Mouse (Mus musculus): ENCODE data around the gene Ly75.

The Ly75 gene

DNA sequence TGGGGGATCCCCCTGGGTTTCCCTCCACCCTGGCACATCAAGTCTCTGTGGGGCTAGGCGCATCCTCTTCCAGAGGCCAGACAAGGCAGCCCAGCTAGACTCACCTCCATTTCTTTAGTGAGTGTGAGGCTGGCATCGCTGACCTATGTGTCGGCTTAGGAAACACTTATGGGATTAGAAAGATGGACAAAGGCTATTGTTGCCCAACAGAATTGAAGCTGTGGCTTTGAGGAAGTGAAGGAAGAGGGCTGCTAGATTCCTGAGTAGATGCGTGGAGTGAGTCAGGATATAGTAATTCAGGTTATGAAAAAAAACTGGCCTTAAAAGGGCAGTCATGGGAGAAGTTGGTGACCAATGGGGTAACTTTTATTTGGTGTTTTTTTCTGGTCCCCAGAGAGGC lies 13.6 kb downstream of the Ly75 start:
- no peak for DNase-seq

DNA sequence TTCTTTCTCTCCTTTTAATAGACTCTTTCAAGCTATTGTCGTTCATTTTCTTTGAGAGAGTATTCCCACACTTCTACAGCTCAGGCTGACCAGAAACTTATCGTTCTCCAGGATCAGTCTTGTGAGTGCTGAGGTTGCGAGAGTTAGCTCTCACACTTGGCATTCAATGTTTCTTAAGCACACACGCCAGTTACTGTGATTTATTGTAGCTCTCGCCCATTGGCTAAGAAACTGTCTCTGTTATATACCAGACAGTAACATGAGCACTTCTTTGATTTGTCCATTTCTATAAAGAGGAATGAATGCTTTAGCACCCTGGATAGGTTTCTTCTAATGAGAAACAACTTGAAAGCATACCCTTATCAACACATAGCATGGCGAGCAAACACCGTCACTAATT lies 15.2 kb downstream of the Ly75 start:
- DNase-seq = no peak

DNA sequence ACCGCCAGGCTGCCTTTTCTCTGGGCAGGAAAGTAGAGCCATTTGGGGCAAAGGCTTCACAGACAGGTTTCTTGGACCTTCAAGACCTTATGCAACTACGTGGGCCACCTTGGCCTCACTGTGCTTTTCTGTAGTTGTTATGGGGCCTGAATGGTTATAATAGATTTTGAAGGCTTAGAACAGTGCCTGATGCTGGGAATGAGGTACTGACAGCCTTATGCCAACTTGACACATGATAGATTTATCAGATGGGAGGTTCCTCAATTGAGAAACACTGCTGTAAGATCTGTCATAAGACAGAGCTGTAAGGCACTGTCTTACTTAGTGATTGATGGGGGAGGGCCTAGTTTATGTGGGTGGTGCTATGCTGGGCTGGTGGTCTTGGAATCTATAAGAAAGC lies 15.9 kb downstream of the Ly75 start:
- no peak for DNase-seq

DNA sequence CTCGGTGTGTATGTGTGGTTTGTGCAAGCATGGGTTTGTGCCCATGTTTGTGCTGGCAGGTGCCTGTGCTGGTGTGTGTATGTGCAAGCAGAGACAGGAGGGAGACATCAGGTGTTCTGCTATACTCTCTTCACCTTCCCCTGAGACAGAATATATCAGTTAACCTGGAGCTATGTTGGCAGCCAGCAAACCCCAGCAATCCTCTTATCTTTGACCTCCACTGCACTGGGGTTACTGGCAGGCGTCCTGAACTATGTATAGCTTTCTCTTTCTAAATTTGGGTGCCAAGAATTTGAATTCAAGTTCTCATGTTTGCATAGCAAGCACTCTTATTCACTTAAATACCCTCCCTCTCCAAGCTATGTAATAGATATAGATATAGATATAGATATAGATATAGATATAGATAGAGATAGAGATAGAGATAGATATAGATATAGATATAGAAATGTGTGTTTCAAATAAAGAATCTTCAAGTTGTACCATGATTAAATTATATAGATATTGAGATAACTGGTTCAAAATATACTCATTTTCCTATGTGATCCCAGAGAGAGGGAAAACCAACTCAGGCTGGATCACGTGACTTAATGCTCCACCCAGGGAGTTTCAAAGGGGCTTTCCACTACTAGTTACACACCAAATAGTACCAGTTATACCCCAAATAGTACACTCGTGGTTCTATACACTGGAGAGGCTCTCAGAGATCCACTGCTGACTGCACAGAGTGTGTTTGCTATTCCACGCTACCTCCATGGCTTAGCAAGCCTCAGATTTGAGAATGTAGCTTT lies 17.1 kb downstream of the Ly75 start:
- DNase-seq = no peak

DNA sequence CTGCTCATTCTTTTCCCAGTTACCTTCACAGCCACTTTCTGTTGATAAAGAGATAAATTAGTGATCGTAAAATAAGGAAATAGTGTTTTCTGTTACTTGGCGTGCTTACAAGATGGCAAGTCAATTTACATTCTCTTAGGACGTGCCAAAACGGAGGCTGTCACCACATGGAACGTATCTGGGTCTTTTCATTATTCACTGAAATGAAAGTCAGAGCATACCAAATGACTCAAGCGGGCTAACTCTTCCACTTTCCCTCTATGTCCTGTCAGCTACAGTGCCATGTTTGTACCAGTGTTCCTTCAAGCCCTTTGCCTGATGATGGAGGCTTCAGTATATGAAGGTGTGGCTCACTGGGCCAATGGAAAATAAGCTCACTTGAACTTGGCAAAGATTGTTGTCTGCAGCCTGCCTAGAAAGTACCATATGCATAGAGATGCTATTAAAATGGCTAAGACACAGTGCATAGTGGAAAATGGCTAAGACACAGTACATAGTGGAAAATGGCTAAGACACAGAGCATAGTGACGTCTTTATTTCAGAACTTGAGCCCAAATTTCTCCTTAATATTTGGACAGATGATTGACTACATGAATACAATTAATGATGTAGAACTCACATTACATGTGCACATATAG lies 17.8 kb downstream of the Ly75 start:
- no peak for DNase-seq

DNA sequence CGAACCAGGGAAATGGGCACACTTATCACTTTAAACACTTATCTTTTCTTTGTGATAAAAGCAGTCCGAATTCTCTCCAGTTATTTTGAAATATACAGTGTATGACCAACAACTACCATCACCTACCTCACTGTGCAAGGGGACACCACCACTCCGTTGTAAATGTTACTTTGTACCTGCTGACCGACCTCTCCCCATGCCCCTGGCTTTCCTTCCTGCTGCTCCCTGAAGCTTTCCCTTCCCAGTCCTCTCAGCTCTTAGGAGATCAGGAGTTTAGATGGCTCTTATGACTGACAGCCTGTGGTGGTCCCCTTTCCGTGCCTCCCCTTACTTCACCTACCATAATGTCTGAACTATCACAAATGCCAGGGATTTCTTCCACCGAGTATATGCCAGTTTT lies 21.0 kb downstream of the Ly75 start:
- no peak for DNase-seq

DNA sequence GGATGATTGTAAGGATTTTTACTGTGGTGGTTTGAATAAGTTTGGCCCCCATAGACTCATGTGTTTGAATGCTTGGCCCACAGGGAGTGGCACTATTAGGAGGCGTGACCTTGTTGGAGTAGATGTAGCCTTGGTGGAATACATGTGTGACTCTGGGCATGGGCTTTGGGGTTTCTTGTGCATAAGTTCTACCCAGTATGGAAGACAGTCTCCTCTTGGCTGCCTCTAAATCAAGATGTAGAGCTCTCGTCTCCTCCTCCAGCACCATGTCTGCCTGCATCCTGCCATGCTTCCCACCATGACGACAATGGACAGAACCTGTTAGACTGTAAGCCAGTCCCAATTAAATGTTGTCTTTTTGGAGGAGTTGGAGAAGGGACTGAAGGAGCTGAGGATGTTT lies 23.3 kb downstream of the Ly75 start:
- DNase-seq = no peak

DNA sequence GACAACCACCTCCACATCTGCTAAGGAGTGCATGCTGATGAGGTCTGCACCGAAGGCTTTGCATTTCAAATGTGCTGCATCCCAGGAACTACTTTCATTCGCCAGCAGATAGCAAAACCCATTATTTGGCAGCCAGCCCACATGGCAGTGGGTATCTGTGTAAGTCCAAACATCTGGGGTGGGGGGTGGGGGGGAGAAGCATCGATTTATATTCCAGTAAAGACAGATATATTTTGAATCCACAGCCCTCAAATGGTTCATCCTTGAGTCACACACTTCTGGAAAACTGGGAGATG lies 27.8 kb downstream of the Ly75 start:
- no peak for DNase-seq

DNA sequence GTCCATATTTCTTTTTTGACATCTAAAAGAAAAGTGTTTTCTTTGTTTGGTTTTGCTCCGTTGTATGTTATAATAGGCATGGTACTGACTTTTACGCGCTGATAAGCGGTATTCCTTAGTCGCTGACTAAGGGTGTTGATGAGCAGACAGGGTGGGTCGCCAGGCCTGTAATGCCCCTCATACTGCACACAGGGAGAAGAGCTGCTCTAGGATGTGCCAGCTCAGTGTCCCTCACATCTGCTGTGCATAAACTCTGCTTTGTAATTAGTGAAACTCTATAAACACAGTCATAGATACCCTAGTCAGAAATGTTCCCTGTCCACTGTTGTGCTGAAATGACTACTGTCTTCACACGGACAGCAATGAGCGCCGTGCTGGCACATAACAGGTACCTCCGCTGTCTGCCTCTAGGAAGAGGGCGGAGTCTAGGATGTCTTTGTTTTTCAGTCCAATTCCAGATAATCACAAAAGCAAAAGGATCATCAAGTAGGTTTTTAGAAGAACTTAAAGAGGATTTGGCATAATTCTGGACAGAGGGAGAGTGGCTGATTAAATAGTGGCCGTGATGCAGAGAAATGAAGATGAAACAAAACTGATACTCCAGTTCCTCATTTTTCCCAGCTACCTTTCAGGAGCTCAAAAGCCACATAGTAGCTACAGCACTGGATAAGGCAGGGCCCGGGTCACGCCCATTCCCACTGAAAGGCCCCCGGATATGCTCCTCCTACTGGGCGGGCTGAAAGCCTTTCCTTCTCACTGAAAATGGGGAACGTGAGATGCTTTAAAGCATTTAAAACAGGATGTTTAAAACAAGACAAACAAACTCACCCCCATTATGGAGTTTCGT lies 28.3 kb downstream of the Ly75 start:
- no peak for DNase-seq

DNA sequence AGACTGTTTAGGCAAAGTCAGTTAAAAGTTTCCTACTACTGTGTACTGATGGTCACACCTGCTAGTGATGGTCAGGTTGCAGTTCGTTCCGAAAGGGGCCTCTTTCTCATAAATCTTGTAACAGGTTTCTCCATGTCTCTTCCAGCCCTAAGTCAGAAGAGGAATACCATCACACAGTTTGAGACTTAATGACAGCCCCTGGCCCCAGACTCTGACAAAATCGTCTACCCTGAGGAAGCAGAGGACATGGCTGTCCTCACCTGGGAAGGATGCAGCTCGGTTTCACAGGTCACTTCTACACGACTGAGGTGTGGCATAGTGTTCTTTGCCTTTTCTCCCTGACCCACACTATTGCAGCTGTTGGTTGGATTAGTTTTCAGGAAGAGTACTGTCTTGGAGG lies 30.8 kb downstream of the Ly75 start:
- no peak for DNase-seq

DNA sequence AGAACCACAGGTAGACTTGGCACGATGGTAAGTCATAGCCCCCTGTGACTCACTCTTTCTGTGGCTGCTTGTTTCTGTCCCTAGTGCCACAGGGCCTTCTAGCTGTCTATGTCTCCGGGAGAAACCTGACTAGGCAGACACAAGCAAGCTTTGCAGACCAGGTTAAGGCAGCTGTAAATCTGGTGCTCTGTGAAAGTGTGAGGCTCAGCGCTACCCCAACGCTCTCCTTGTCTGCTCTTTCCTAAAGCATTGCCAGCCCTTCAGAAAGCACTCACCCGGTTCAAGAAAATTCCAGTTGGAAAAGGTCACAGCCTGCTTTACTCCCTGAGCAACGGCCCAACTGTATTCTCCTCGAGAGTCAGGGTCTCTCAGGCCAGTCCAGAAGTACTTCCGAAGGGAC lies 31.3 kb downstream of the Ly75 start:
- DNase-seq = no peak

DNA sequence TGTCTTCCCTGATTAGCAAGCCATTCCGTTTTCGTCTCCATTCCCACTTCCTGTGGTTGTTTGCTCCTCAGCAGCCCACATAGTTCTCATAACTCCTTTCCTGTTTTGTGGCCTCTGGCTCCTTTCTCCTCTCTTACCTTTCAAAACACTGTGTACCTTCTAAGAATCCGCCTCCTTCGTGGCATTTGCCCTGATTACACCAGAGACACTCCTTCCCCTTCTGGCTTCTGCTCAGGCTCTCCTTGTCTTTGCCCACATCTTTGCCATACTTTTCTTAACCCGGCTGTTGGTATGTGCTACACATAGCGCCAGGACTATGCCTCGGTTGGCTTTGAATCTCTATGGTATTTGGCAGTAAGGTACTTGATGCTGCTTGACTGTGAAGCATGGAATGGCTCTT lies 35.2 kb downstream of the Ly75 start:
- no peak for DNase-seq

DNA sequence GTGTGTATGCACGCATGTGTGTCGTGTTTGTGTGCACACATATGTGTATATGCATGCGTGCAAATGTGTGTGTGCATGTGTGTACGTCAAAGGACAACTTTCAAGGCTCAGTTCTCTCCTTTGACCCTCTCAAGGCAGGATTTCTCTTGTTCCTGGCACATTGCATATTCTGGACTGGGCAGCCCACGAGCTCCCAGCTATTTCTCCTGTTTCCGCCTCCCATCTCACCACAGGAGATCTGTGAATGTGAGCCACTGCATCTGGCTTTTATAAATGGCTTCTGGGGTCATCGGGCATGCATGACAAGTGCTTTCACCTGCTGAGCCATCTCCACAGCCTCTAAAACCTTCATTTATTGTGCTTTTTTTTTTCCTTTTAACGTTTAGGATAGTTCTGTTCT lies 36.6 kb downstream of the Ly75 start:
- no peak for DNase-seq

DNA sequence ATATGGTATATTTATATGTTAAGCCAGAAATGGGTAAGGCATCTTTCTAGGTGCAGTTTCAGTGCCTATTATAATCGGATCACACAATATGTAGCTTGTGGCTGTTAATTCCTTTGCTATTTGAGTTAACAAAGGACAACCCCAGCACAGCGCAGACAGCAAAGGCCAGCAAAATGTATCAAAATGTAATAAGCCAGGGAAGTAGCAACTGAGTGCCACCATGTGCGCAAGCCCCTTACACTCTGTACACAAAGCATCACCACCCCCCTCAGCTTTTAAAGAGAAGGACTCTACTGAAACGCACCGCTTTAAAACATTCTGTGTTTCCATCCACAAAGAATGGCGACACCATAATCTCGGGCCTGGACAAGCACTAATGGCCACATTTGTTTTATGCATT lies 37.4 kb downstream of the Ly75 start:
- DNase-seq = no peak

DNA sequence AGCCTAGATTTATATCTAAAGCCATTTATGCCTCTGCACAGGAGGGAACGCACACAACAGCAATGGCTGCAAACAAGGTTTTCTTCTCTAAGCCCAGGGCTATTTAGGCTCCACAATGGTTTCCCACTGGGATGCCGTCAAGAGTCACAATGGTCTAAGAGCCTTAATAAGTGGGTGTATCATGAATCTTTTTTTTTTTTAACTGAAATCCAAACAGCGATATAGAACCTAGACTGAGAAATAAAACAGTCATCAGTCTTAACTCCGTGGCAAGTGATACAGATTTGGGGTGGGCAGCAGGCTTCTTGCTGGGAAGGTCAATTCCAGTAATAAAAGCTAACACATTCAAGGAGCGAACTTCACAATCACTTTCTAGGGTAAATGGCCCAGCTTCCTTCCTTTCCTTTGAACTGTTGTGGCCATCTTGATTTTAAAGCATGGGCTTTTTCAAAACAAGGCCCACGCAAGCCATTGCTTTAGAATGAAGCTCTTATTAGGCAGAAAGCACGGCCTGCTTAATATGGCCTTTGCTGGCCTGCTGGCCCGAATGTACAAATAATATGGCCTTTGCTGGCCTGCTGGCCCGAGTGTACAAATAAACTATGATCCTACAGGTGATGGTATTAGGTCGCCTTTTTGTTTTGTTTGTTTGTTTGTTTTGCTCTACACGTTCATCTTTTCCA lies 39.4 kb downstream of the Ly75 start:
- DNase-seq = no peak

DNA sequence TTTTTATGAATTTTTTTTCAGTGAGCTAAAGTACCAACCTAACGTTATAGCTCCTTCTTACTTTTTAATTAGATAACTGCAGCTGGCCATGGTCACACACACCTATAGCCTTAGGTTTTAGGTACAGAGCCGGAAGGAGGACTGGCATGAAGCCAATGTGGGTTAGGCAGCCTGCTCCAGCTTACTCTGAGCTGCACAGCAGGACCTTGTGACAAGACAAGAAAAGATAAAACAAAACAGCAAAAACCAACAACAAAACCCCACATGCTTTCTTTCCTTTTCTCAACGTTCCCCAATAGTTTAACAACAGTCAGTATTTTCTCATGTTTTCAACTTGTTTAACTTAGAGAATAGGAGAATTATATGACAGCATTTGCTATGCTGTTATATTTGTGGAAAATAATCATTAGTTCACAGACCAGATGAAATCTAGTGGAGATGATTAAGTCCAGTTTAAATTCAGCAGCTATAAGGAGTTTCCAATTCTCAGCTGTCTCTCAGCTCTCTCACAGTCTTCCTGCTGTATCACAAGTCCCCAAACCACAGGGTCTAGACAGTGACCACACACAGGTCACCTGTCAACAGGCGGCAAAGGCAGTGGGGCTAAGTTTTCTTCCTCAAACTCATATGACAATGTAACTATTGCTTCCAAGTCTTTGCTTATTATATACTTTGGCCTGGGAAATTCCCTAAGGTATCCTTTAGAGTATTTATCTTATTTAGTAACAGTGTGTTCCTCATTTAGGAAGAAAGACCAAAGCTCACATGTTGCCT lies 40.8 kb downstream of the Ly75 start:
- DNase-seq = no peak

DNA sequence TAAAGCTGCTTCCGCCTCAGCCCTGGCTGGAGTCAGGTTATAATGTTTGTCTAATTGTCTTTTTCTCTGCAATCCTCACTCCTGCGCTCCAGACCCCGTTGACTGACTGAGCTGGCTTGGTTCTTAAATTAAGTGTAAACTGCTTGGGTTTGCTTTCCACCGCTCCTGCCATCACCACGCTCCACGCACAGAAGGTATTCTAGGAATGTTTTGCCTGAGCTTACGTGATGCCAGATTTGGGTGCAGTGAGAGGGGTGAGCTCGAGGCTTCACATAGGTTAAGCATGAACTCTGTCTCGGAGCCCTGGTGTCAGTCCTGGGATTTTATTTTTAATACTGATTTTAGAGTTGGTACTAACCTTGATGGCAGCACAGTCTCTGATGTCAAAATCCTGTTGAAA lies 45.2 kb downstream of the Ly75 start:
- no peak for DNase-seq

DNA sequence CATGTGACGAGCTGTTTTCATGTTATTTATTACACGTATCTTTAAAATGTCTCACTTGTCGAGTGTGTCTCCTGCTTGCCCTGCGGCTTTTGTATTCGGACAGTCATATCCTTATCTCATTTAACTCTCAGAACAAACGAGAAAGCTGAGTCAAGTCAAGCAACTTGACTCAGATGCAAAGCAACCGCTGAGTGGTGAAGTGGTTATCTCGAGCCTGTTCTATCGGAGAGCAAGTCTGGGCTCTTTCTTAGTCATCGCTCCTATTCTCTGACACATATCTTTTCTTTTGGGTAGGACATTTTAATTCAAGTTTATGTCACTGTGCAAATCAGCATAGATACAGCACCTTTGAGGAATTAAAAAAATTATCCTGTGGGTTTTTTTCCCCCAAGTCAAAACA lies 54.5 kb downstream of the Ly75 start:
- no peak for DNase-seq

DNA sequence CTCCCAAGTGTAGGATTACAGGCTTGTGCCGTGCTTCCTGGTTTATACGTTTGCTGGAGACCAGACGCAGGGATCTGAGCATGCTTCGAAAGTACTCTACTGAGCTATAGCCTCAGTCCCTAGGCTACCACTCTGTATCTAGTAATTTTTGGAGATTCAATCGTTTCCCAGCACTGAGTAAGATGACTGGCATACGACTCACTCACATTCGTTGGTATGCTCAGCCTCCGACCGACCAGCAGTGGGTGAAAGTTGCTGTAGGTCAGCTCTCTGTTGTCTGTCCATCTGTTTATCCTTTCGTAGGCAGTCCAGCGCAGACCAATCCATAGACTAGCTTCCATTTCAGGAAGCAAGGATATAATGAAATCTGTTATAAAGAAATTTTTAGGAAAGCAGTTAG lies 55.5 kb downstream of the Ly75 start:
- DNase-seq = no peak

DNA sequence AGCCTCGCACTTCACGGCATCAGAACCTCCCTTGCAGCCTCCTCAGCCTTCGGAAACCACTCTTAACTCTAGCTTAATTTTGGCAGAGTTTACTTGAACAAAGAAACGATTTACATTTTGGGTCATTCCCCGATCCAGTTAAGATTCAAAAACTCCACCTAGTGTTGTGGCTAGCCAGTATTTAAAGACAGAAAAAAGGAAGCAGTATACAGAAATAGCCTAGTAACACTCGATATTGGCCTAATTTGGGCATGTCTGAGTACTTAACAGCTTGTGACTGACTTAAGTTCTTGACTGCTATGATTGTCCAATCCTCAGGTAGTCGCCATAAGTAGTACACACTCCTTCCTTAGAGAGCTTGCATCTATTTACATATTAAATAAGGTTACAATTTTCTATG lies 56.2 kb downstream of the Ly75 start:
- no peak for DNase-seq

DNA sequence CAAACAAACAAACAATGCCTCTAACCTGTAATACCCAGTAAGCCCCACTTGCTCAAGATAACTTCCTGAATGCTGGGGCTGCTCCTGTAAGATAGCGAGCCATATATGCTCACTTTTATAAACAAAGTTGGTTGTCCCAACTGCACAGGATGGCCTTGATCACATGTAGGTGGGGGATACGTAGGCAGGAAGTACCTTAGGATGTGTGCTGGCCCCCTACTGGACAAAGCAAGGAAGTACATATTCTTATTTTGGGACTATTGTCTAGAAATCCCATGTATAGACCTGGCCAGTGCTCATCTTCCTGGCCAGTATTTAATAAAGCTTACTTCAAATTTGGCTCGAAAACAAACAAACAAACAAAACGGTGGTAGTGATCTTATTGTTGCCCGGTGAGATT lies 59.7 kb downstream of the Ly75 start:
- DNase-seq = peak; percentile 5 to 12

DNA sequence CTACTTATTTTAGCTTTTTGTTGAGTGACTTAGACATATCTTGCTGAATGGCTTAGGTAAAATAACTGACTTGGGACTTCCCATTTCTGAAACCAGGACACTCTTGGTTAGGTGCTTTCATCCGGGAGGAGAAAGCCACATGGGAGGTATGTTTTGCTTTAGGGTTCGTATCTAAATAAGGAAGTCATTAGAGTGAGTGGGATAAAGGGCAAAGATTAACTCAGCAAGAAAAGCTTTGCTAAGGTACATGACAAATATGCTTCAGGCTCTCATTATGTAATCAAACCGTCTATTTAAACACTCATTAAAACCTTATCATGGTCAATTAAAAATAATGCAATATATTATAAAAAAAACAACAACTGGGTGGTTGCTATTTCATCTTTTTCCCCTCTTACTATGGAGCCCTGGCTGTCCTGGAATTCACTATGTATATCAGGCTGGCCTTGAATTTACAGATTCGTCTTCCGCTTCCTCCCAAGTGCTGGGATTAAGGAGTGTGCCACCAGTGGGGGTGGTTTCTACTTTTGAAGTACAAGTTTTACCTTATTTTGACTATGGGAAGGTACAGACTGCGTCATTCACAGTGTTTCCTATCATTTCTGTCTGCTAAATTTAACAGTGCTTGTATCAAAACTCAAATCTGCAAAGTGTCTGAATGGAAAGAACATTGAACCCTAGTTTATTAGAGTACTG lies 60.9 kb downstream of the Ly75 start:
- DNase-seq = no peak

Measured in thymus, postnatal 36 days (tissue).